ENCODE assay signal across 20 mouse cellular contexts in genomic region chr8:4627349-4627748, GRCm38 (mm10). TPM values are rescaled to one million over a fixed set of nuclear protein-coding genes. Genes with fewer than 3 reads are reported as not detected.
DNase-seq lines count a peak whose midpoint lies in the region; TF ChIP-seq lines count a peak whose summit lies in the region.
"Had no signal": no experiment of that assay in that cellular context is flagged by ENCODE, and none has a peak within 500 bp of the region (broad histone marks: within the 10 kb centered on the region; RNA-seq: fewer than 3 reads in every experiment).

No protein-coding gene starts in this region.

- TF ChIP-seq EP300 in heart, adult 2 months (IDR thresholded peaks at IDR 0.05; ENCODE audit: insufficient read depth, low read depth, low read length): no peak
- peak; percentile 41; the same call in 1 of the 2 replicates for TF ChIP-seq EP300 in CH12.LX (IDR thresholded peaks at IDR 0.05; ENCODE audit: low read length)

- no peak overlapping the region for H3K27ac ChIP-seq in heart, adult 2 months
- no peak overlapping the region for H3K27ac ChIP-seq in CH12.LX (ENCODE audit: insufficient read depth, low read depth)
- H3K27ac ChIP-seq: embryonic facial prominence, embryonic 10.5 days; embryonic facial prominence, embryonic 12.5 days; forebrain, embryonic 13.5 days; forebrain, embryonic 15.5 days had no signal

- H3K27me3 ChIP-seq in heart, adult 2 months (ENCODE audit: control insufficient read depth, insufficient read depth, low read length): no peaks in the 10 kb centered on the region
- no peaks in the 10 kb centered on the region for H3K27me3 ChIP-seq in CH12.LX (replicated peaks)
- H3K27me3 ChIP-seq: embryonic facial prominence, embryonic 12.5 days; forebrain, embryonic 13.5 days; forebrain, embryonic 15.5 days had no signal

- no peak for TF ChIP-seq CTCF in heart, adult 2 months (IDR thresholded peaks at IDR 0.05)
- no peak for TF ChIP-seq CTCF in CH12.LX (conservative IDR thresholded peaks at IDR 0.05 in 1 of 2, IDR thresholded peaks at IDR 0.05 in 1 of 2; ENCODE audit: low read depth in 2 of 2, low read length in 2 of 2)

- in situ Hi-C loops in CH12.LX (cut with MboI; ENCODE audit: low pct_ligation_motif_present, low pct_unique_long_range_greater_than_20kb, low sequenced_read_pairs): no loop called here

- no peak overlapping the region for H3K4me3 ChIP-seq in heart, adult 2 months
- H3K4me3 ChIP-seq in CH12.LX (replicated peaks in 1 of 3; ENCODE audit: low read depth in 2 of 3, low read length in 2 of 3, poor library complexity in 1 of 3): peak overlapping the region in 1 of 3 experiments; percentile 15
- H3K4me3 ChIP-seq: embryonic facial prominence, embryonic 10.5 days; embryonic facial prominence, embryonic 12.5 days; forebrain, embryonic 13.5 days; forebrain, embryonic 15.5 days had no signal

- H3K4me1 ChIP-seq in heart, adult 2 months (ENCODE audit: control insufficient read depth, insufficient read depth, low read length): no peaks in the 10 kb centered on the region
- H3K4me1 ChIP-seq in CH12.LX (ENCODE audit: control insufficient read depth in 1 of 2, insufficient read depth in 2 of 2): no peaks in the 10 kb centered on the region
- H3K4me1 ChIP-seq: embryonic facial prominence, embryonic 10.5 days; embryonic facial prominence, embryonic 12.5 days; forebrain, embryonic 13.5 days; forebrain, embryonic 15.5 days had no signal

- H3K4me2 ChIP-seq in CH12.LX (ENCODE audit: insufficient read depth, low read depth, poor library complexity, severe bottlenecking): no peak overlapping the region
- H3K4me2 ChIP-seq: embryonic facial prominence, embryonic 12.5 days; forebrain, embryonic 13.5 days; forebrain, embryonic 15.5 days had no signal

- H3K79me2 ChIP-seq in heart, adult 2 months (replicated peaks; ENCODE audit: control insufficient read depth, insufficient read depth, low read length): no peaks in the 10 kb centered on the region
- H3K79me2 ChIP-seq in CH12.LX (replicated peaks; ENCODE audit: control insufficient read depth, extremely low read depth, insufficient read depth, poor library complexity, severe bottlenecking): peaks cover 14% of the 10 kb centered on the region

- peak; percentile 67 for DNase-seq in heart, adult 11 months
- no peak for DNase-seq in heart, adult 2 months
- peak; percentile 45 for DNase-seq in CH12.LX (ENCODE audit: extremely low read depth)
- DNase-seq in Muller cell, postnatal 12 days (ENCODE audit: inconsistent ontology term): peak; percentile 16
- DNase-seq in frontal cortex, postnatal 36 days (ENCODE audit: low spot score in 2 of 2): no peak
- no peak for DNase-seq in left cerebral cortex, adult 8-10 months (ENCODE audit: low spot score in 2 of 2)
- DNase-seq: adrenal gland, adult 8-10 months; adrenal gland, postnatal 14 days; adrenal gland, postnatal 36 days; B cell, adult 2 months; cerebellum, adult 11-12 months; cerebellum, adult 2 months; cerebellum, adult 9-10 months; cerebellum, postnatal 10 days; cerebellum, postnatal 25 days; forebrain, postnatal 0 days had no signal

- TF ChIP-seq POLR2A in heart, adult 2 months (IDR thresholded peaks at IDR 0.05; ENCODE audit: insufficient read depth, low read depth, low read length): no peak
- TF ChIP-seq POLR2A in CH12.LX (IDR thresholded peaks at IDR 0.05; ENCODE audit: low read depth, low read length): no peak

- no peak for TF ChIP-seq RAD21 in CH12.LX (IDR thresholded peaks at IDR 0.05; ENCODE audit: low read depth, low read length)

- dilution Hi-C loops in CH12.LX (cut with MboI; ENCODE audit: extremely low pct_ligation_motif_present, extremely low pct_unique_long_range_greater_than_20kb, low sequenced_read_pairs): no loop called here

- WGBS in heart, adult 2 months: 100% methylated on average over 1 of the region's 1 CpGs

- intact Hi-C loops in heart, adult 2 months (cut with DNase I): no loop called here

- H3K9ac ChIP-seq in heart, adult 2 months (ENCODE audit: low read depth, low read length): no peak overlapping the region
- no peak overlapping the region for H3K9ac ChIP-seq in CH12.LX (ENCODE audit: insufficient read depth, low read depth)
- H3K9ac ChIP-seq: embryonic facial prominence, embryonic 12.5 days; forebrain, embryonic 13.5 days; forebrain, embryonic 15.5 days; forebrain, postnatal 0 days had no signal

- H3K9me3 ChIP-seq in CH12.LX (replicated peaks; ENCODE audit: low read length): peaks cover 68% of the 10 kb centered on the region

- peaks cover 15% of the 10 kb centered on the region for H3K36me3 ChIP-seq in heart, adult 2 months (ENCODE audit: control insufficient read depth, insufficient read depth, low read length)
- H3K36me3 ChIP-seq in CH12.LX (replicated peaks in 1 of 2; ENCODE audit: control insufficient read depth in 1 of 2, insufficient read depth in 1 of 2, low read length in 1 of 2): peaks cover 39 to 93% of the 10 kb centered on the region in 2 experiments

TF ChIP-seq in CH12.LX, 34 proteins besides CTCF, POLR2A, EP300 and RAD21:
- TF ChIP-seq SIN3A (IDR thresholded peaks at IDR 0.05; ENCODE audit: low read length): no peak
- TF ChIP-seq IRF4 (IDR thresholded peaks at IDR 0.05; ENCODE audit: low read depth, low read length): peak; percentile 59
- TF ChIP-seq BHLHE40 (IDR thresholded peaks at IDR 0.05; ENCODE audit: low read depth, low read length): peak; percentile 61
- no peak for TF ChIP-seq USF1 (IDR thresholded peaks at IDR 0.05; ENCODE audit: low read depth, low read length)
- no peak for TF ChIP-seq KAT2A (IDR thresholded peaks at IDR 0.05; ENCODE audit: insufficient replicate concordance, low read length)
- no peak for TF ChIP-seq CHD1 (IDR thresholded peaks at IDR 0.05; ENCODE audit: low read depth, low read length)
- no peak for TF ChIP-seq GABPA (IDR thresholded peaks at IDR 0.05; ENCODE audit: insufficient replicate concordance, low read depth, low read length)
- no peak for TF ChIP-seq MAX (IDR thresholded peaks at IDR 0.05; ENCODE audit: low read length)
- no peak for TF ChIP-seq NRF1 (IDR thresholded peaks at IDR 0.05; ENCODE audit: low read depth, low read length)
- no peak for TF ChIP-seq ELF1 (IDR thresholded peaks at IDR 0.05; ENCODE audit: low read depth, low read length)
- no peak for TF ChIP-seq JUND (conservative IDR thresholded peaks at IDR 0.05; ENCODE audit: low read depth, low read length)
- no peak for TF ChIP-seq ZNF384 (IDR thresholded peaks at IDR 0.05; ENCODE audit: low read depth, low read length)
- TF ChIP-seq TBP (conservative IDR thresholded peaks at IDR 0.05; ENCODE audit: low read depth, low read length): no peak
- no peak for TF ChIP-seq USF2 (conservative IDR thresholded peaks at IDR 0.05; ENCODE audit: low read depth, low read length)
- no peak for TF ChIP-seq TCF12 (IDR thresholded peaks at IDR 0.05; ENCODE audit: low read depth, low read length)
- TF ChIP-seq UBTF (IDR thresholded peaks at IDR 0.05; ENCODE audit: low read depth, low read length): no peak
- TF ChIP-seq SMC3 (IDR thresholded peaks at IDR 0.05; ENCODE audit: low read depth, low read length): no peak
- no peak for TF ChIP-seq CHD2 (IDR thresholded peaks at IDR 0.05; ENCODE audit: low read length)

RNA-seq across cellular contexts. Expression of gene Zfp958, which starts 14.4 kb away (rescaled TPM):
- 10 to 100 TPM in 1 of 2 experiments, 1 to 10 TPM in 1; 6.8 to 10.0 TPM for total RNA-seq in heart, adult 2 months (2021)
- polyA plus RNA-seq in heart, adult 2 months (2012; rRNA removed): 0.94 and 3.1 TPM in 2 replicates
- 10.4 and 14.1 TPM in 2 replicates for total RNA-seq in CH12.LX (2012; rRNA removed)
- 38.7 and 46.4 TPM in 2 replicates for total RNA-seq in CH12.LX (2014; rRNA removed)
- polyA plus RNA-seq in CH12.LX (2012; ENCODE audit: insufficient read length, low read depth): 15.6 and 17.7 TPM in 2 replicates
- 10 to 100 TPM; 11.9 to 15.5 (median 12.8) TPM for total RNA-seq in left cerebral cortex, adult 8-10 months (2022)

Comparison
In these comparisons a context has a peak if more than half of its experiments do, and no peak if none do; other contexts are left out.
1. DNase-seq: peak in heart, adult 11 months (single experiment), CH12.LX (single experiment) and Muller cell, postnatal 12 days (single experiment); none in heart, adult 2 months (0 of 2), frontal cortex, postnatal 36 days (0 of 2) and left cerebral cortex, adult 8-10 months (0 of 2).